Comparison of ENCODE assay signal across 8 mouse cellular contexts in the genomic region with DNA sequence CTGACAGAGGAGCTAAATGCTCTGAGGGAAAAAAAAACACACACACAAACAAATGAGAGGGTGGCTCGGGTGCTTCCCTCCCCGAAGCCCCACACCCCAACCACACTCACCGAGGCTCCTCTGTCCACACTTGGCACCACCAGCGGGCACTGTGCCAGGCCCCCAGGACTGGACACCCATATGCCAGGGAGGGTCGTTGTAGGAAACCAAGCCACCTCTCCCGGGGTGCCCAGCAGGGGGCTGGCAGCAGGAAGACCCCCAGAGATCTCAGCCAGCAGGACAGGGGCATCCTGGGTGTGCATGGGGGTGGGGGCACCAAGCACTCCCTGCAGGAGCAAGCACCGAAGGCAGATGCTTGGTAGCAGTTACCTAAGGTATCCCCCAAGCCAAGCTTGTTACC. TPM values are rescaled to one million over a fixed set of nuclear protein-coding genes. Genes with fewer than 3 reads are reported as not detected.
DNase-seq lines count a peak whose midpoint lies in the region; ATAC-seq and TF ChIP-seq lines count a peak whose summit lies in the region.

Gm43738 (minus strand) TSS at position 289 of the 400 bp plus-strand sequence.

- TF ChIP-seq CTCF in E14TG2a.4 (conservative IDR thresholded peaks at IDR 0.05; ENCODE audit: low read length), result no peak

- H3K4me1 ChIP-seq in heart, embryonic 14.5 days (ENCODE audit: control insufficient read depth in 2 of 2, insufficient read depth in 2 of 2, low read length in 2 of 2), result peaks cover 5 to 7% of the 10 kb centered on the region in 2 experiments
- H3K4me1 ChIP-seq in E14TG2a.4 (replicated peaks; ENCODE audit: low read depth, low read length), result peaks cover 45% of the 10 kb centered on the region
- H3K4me1 ChIP-seq in embryonic facial prominence, embryonic 14.5 days (ENCODE audit: control insufficient read depth, insufficient read depth, low read length), result peaks cover 12% of the 10 kb centered on the region
- H3K4me1 ChIP-seq in limb, embryonic 12.5 days (replicated peaks), result peaks cover 22% of the 10 kb centered on the region
- peaks cover 18% of the 10 kb centered on the region for H3K4me1 ChIP-seq in stomach, embryonic 15.5 days

- intact Hi-C loops in heart, postnatal 10 days (cut with DNase I), result loop anchor here (10.0 kb wide), 1 partner anchor 204 kb away; no protein-coding TSS in a partner anchor

- no peaks in the 10 kb centered on the region for H3K9me3 ChIP-seq in heart, embryonic 14.5 days (ENCODE audit: control insufficient read depth, low read length)
- no peaks in the 10 kb centered on the region for H3K9me3 ChIP-seq in E14TG2a.4 (ENCODE audit: low read length)
- H3K9me3 ChIP-seq in embryonic facial prominence, embryonic 14.5 days (ENCODE audit: control insufficient read depth, low read length), result no peaks in the 10 kb centered on the region
- H3K9me3 ChIP-seq in limb, embryonic 12.5 days, result no peaks in the 10 kb centered on the region
- no peaks in the 10 kb centered on the region for H3K9me3 ChIP-seq in stomach, embryonic 15.5 days

- peak within 1 kb of the TSS; percentile 75 to 98 for H3K4me3 ChIP-seq in heart, embryonic 14.5 days (ENCODE audit: control insufficient read depth in 1 of 2, insufficient read depth in 1 of 2, low read depth in 1 of 2, low read length in 2 of 2)
- H3K4me3 ChIP-seq in E14TG2a.4 (replicated peaks; ENCODE audit: low read length), result peak within 1 kb of the TSS; percentile 91
- peak within 1 kb of the TSS; percentile 70 for H3K4me3 ChIP-seq in embryonic facial prominence, embryonic 14.5 days (ENCODE audit: low read depth, low read length)
- peak within 1 kb of the TSS; percentile 76 for H3K4me3 ChIP-seq in limb, embryonic 12.5 days (replicated peaks)
- H3K4me3 ChIP-seq in stomach, embryonic 15.5 days (replicated peaks), result peak within 1 kb of the TSS; percentile 55

- peaks cover 40% of the 10 kb centered on the region for H3K36me3 ChIP-seq in heart, embryonic 14.5 days (ENCODE audit: control insufficient read depth, insufficient read depth, low read length)
- H3K36me3 ChIP-seq in E14TG2a.4 (ENCODE audit: insufficient read depth, low read length), result peaks cover 52% of the 10 kb centered on the region
- peaks cover 41% of the 10 kb centered on the region for H3K36me3 ChIP-seq in embryonic facial prominence, embryonic 14.5 days (ENCODE audit: control insufficient read depth, insufficient read depth, low read length)
- peaks cover 40% of the 10 kb centered on the region for H3K36me3 ChIP-seq in limb, embryonic 12.5 days
- peaks cover 20% of the 10 kb centered on the region for H3K36me3 ChIP-seq in stomach, embryonic 15.5 days

- peak within 1 kb of the TSS; percentile 77 for H3K9ac ChIP-seq in heart, embryonic 14.5 days (ENCODE audit: low read length)
- H3K9ac ChIP-seq in embryonic facial prominence, embryonic 14.5 days (ENCODE audit: low read depth, low read length), result peak within 1 kb of the TSS; percentile 75
- H3K9ac ChIP-seq in limb, embryonic 12.5 days (replicated peaks), result peak within 1 kb of the TSS; percentile 73
- peak within 1 kb of the TSS; percentile 44 for H3K9ac ChIP-seq in stomach, embryonic 15.5 days

- 44% methylated on average over 7 of the region's 7 CpGs for WGBS in heart, embryonic 14.5 days
- 35% methylated on average over 7 of the region's 7 CpGs for WGBS in embryonic facial prominence, embryonic 14.5 days
- WGBS in limb, embryonic 12.5 days, result 47% methylated on average over 7 of the region's 7 CpGs
- whole genome bisulfite sequencing in stomach, embryonic 15.5 days, result 43% methylated on average over 7 of the region's 7 CpGs

- H3K27me3 ChIP-seq in heart, embryonic 14.5 days (ENCODE audit: control insufficient read depth, insufficient read depth, low read length), result no peaks in the 10 kb centered on the region
- H3K27me3 ChIP-seq in E14TG2a.4 (ENCODE audit: insufficient read depth, low read length), result no peaks in the 10 kb centered on the region
- no peaks in the 10 kb centered on the region for H3K27me3 ChIP-seq in embryonic facial prominence, embryonic 14.5 days (replicated peaks; ENCODE audit: control insufficient read depth, insufficient read depth, low read length)
- H3K27me3 ChIP-seq in limb, embryonic 12.5 days, result no peaks in the 10 kb centered on the region
- no peaks in the 10 kb centered on the region for H3K27me3 ChIP-seq in stomach, embryonic 15.5 days (replicated peaks)

- no peak for DNase-seq in heart, postnatal 10 days
- no peak for DNase-seq in embryonic facial prominence, embryonic 14.5 days (ENCODE audit: low spot score)
- no peak for DNase-seq in yolk sac, embryonic 10.5 days (ENCODE audit: low spot score)
- DNase-seq in right cerebral cortex, adult 2 months (ENCODE audit: low spot score in 2 of 2), result no peak

- H3K27ac ChIP-seq in heart, embryonic 14.5 days (replicated peaks in 1 of 2; ENCODE audit: control insufficient read depth in 1 of 2, insufficient read depth in 1 of 2, low read depth in 2 of 2, low read length in 2 of 2), result 0 out of 4 replicates have a peak within 1 kb of the TSS, but pooled peaks of 1 of the 2 experiments have one; percentile 43
- peak within 1 kb of the TSS; percentile 75 for H3K27ac ChIP-seq in embryonic facial prominence, embryonic 14.5 days (replicated peaks; ENCODE audit: low read depth, low read length)
- H3K27ac ChIP-seq in limb, embryonic 12.5 days, result peak within 1 kb of the TSS; percentile 80
- peak within 1 kb of the TSS; percentile 67 for H3K27ac ChIP-seq in stomach, embryonic 15.5 days

- peak within 1 kb of the TSS; percentile 87 for H3K4me2 ChIP-seq in heart, embryonic 14.5 days (ENCODE audit: low read length)
- peak within 1 kb of the TSS; percentile 84 for H3K4me2 ChIP-seq in embryonic facial prominence, embryonic 14.5 days (ENCODE audit: low read depth, low read length)
- H3K4me2 ChIP-seq in limb, embryonic 12.5 days, result peak within 1 kb of the TSS; percentile 92
- H3K4me2 ChIP-seq in stomach, embryonic 15.5 days, result peak within 1 kb of the TSS; percentile 94

- ATAC-seq in heart, embryonic 14.5 days (ENCODE audit: insufficient number of reproducible peaks, insufficient read depth, low FRiP score, low read depth), result no peak
- ATAC-seq in embryonic facial prominence, embryonic 14.5 days (ENCODE audit: low read depth), result no peak
- no peak for ATAC-seq in limb, embryonic 12.5 days (ENCODE audit: insufficient number of reproducible peaks, insufficient read depth, low FRiP score, low TSS enrichment, low read depth)
- ATAC-seq in stomach, embryonic 15.5 days (ENCODE audit: insufficient read depth, low FRiP score, low read depth), result no peak

RNA-seq across cellular contexts. Expression of gene Gm43738, which starts in this region (rescaled TPM):
- polyA plus RNA-seq in heart, embryonic 14.5 days (2014; fragmentation: Nextera tagmentation; extraction: Ambion mirVana), result not detected in 2 replicates
- not detected for total RNA-seq in heart, postnatal 10 days (2021)
- not detected in 2 replicates for polyA plus RNA-seq in embryonic facial prominence, embryonic 14.5 days (2014; fragmentation: Nextera tagmentation; extraction: Ambion mirVana)
- 0.14 TPM in 1 of 2 replicates, not detected in the other for polyA plus RNA-seq in limb, embryonic 12.5 days (2016; fragmentation: Nextera tagmentation; extraction: Ambion mirVana)
- not detected in 2 replicates for polyA plus RNA-seq in stomach, embryonic 15.5 days (2015; fragmentation: Nextera tagmentation; extraction: Ambion mirVana)
